Mouse (Mus musculus): ENCODE results near the gene Sh3tc1.

- no peak for TF ChIP-seq CTCF (IDR thresholded peaks at IDR 0.05; ENCODE audit: control insufficient read depth, insufficient read depth, low read length)
- TF ChIP-seq POLR2A (IDR thresholded peaks at IDR 0.05; ENCODE audit: borderline replicate concordance, control insufficient read depth, low read depth, low read length): no peak
These were observed 9.9 kb downstream of the Sh3tc1 start for GRCm38 (mm10) chr5:35729844-35730243.

All from bone marrow, adult 2 months (tissue).